ENCODE assay signal across 7 mouse cellular contexts in the genomic region with DNA sequence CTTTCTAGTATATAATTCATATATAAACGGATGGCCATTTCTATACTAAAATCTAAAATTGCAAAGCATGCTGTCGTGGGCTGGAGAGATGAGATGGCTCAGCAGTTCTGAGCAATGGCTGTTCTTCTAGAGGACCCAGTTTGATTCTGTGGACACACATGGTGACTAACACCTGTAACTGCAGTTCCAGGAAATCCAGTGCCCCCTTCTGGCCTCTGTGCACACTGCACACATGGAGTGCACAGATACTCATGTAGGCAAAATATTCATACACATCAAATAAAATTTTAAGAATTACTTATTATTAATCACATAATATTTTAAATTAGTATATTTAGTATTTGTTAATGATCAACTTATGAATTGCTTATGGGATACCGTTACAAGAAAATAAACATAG. TPM values are rescaled to one million over a fixed set of nuclear protein-coding genes. Genes with fewer than 3 reads are reported as not detected.
DNase-seq lines count a peak whose midpoint lies in the region; ATAC-seq and TF ChIP-seq lines count a peak whose summit lies in the region.
"Not testable (repeated sequence)": the region's sequence is repeated elsewhere in the genome, so short reads cannot be mapped to it uniquely, and the experiment has no call there.

No protein-coding gene starts in this region.

- not testable (repeated sequence) for H3K27me3 ChIP-seq in heart, adult 2 months (ENCODE audit: control insufficient read depth, insufficient read depth, low read length); lung, embryonic 14.5 days (ENCODE audit: insufficient read depth, low read length)

- not testable (repeated sequence) for H3K9me3 ChIP-seq in lung, embryonic 14.5 days (ENCODE audit: low read depth, low read length)

- intact Hi-C loops in heart, adult 2 months (cut with DNase I): not testable (repeated sequence)

- not testable (repeated sequence) for H3K27ac ChIP-seq in heart, adult 2 months; lung, embryonic 14.5 days (ENCODE audit: low read depth)

- peak; percentile 30 for DNase-seq in MN1 (ENCODE audit: low spot score)
- peak; percentile 52 to 66 for DNase-seq in cerebellum, postnatal 10 days
- DNase-seq in heart, adult 2 months: not testable (repeated sequence)
- peak; percentile 48 for DNase-seq in kidney, postnatal 10 days
- DNase-seq in lung, embryonic 14.5 days: peak; percentile 40
- DNase-seq in naive thymus-derived CD4-positive, alpha-beta T cell, adult 2 months (ENCODE audit: low read depth): peak; percentile 41
- peak; percentile 22 for DNase-seq in thymus, postnatal 0 days (ENCODE audit: low spot score)

- TF ChIP-seq CTCF in heart, adult 2 months (IDR thresholded peaks at IDR 0.05): peak; percentile 29
- TF ChIP-seq CTCF in lung, embryonic 14.5 days (IDR thresholded peaks at IDR 0.05; ENCODE audit: low read depth): 0 out of 2 replicates have a peak, but pooled peaks have one; percentile 21

- H3K4me2 ChIP-seq in lung, embryonic 14.5 days: not testable (repeated sequence)

- H3K4me3 ChIP-seq in heart, adult 2 months; lung, embryonic 14.5 days (ENCODE audit: low read depth, low read length): not testable (repeated sequence)

- not testable (repeated sequence) for H3K79me2 ChIP-seq in heart, adult 2 months (replicated peaks; ENCODE audit: control insufficient read depth, insufficient read depth, low read length)

- ATAC-seq in lung, embryonic 14.5 days (ENCODE audit: insufficient read depth): not testable (repeated sequence)

- TF ChIP-seq EP300 in heart, adult 2 months (IDR thresholded peaks at IDR 0.05; ENCODE audit: insufficient read depth, low read depth, low read length): not testable (repeated sequence)

- H3K36me3 ChIP-seq in heart, adult 2 months (ENCODE audit: control insufficient read depth, insufficient read depth, low read length); lung, embryonic 14.5 days (ENCODE audit: insufficient read depth): not testable (repeated sequence)

- whole genome bisulfite sequencing in heart, adult 2 months: 99% methylated on average over 3 of the region's 3 CpGs
- WGBS in lung, embryonic 14.5 days: 98% methylated on average over 2 of the region's 3 CpGs

- TF ChIP-seq POLR2A in heart, adult 2 months (IDR thresholded peaks at IDR 0.05; ENCODE audit: insufficient read depth, low read depth, low read length): not testable (repeated sequence)

- H3K4me1 ChIP-seq in heart, adult 2 months (ENCODE audit: control insufficient read depth, insufficient read depth, low read length); lung, embryonic 14.5 days (ENCODE audit: insufficient read depth): not testable (repeated sequence)

- H3K9ac ChIP-seq in heart, adult 2 months (ENCODE audit: low read depth, low read length); lung, embryonic 14.5 days: not testable (repeated sequence)

RNA-seq across cellular contexts. Expression of a gene that starts 31.4 kb away (rescaled TPM):
- total RNA-seq in heart, adult 2 months (2021): 10 to 100 TPM; 33.7 to 48.9 TPM
- polyA plus RNA-seq in heart, adult 2 months (2012; rRNA removed): 34.6 and 50.0 TPM in 2 replicates
- 68.2 and 69.7 TPM in 2 replicates for polyA plus RNA-seq in lung, embryonic 14.5 days (2014; fragmentation: Nextera tagmentation; extraction: Ambion mirVana)
- polyA plus RNA-seq in thymus, postnatal 0 days (2015; fragmentation: Nextera tagmentation; extraction: Ambion mirVana): 33.6 and 33.7 TPM in 2 replicates
